Mouse (Mus musculus) stomach, embryonic 16.5 days (tissue): ENCODE measurements around the gene March5. TPM values are rescaled to one million over a fixed set of nuclear protein-coding genes. Genes with fewer than 3 reads are reported as not detected.
A peak's percentile ranks its signal among the peaks of the same experiment; 100 is the strongest.

Experiments
- ATAC-seq: fragments of 200-750 bp; cut with Nextera tagmentation; 2 replicates; pipeline ENCODE4 v1.8.0; 2017; ENCODE audit warnings: moderate number of reproducible peaks, moderate TSS enrichment; ENCODE audit not compliant: insufficient read depth, low FRiP score
- H3K27ac ChIP-seq: fragments of 300-500 bp; sonication (generic); 2 replicates; pipeline ENCODE4 v1.5.1; 2014; ENCODE audit warnings: low read length
- H3K27me3 ChIP-seq: fragments of 300-500 bp; sonication (generic); 2 replicates; pipeline ENCODE4 v1.6.1; 2014; ENCODE audit warnings: low read length, control low read depth, mixed read lengths; ENCODE audit not compliant: control insufficient read depth, insufficient read depth
- H3K36me3 ChIP-seq: fragments of 300-500 bp; sonication (generic); 2 replicates; pipeline ENCODE4 v1.6.1; 2014; ENCODE audit warnings: low read length; ENCODE audit not compliant: control insufficient read depth, insufficient read depth
- H3K4me1 ChIP-seq: fragments of 300-500 bp; sonication (generic); 2 replicates; pipeline ENCODE4 v1.6.1; 2014; ENCODE audit warnings: low read length, control low read depth, mixed read lengths; ENCODE audit not compliant: control insufficient read depth, insufficient read depth
- H3K4me2 ChIP-seq: fragments of 300-500 bp; sonication (generic); 2 replicates; pipeline ENCODE4 v1.6.1; 2014; ENCODE audit warnings: low read depth, low read length, mixed read lengths
- H3K4me3 ChIP-seq: fragments of 300-500 bp; sonication (generic); replicated peaks from 2 replicates; pipeline ENCODE4 v1.5.1; 2014; ENCODE audit warnings: mild to moderate bottlenecking, low read length
- H3K9ac ChIP-seq: fragments of 300-500 bp; sonication (generic); 2 replicates; pipeline ENCODE4 v1.6.1; 2014; ENCODE audit warnings: low read length
- H3K9me3 ChIP-seq: fragments of 300-500 bp; sonication (generic); replicated peaks from 2 replicates; pipeline ENCODE4 v1.6.1; 2016; ENCODE audit warnings: low read length, control low read depth; ENCODE audit not compliant: control insufficient read depth
- WGBS: fragments of 180-500 bp; shearing (Covaris S2); extraction: QIAGEN DNeasy Blood & Tissue Kit; methylation state at CpG from one replicate; pipeline ENCODE4 v1.1.7; 2014; 5-methylcytosine and 5-hydroxymethylcytosine counted together
- polyA plus RNA-seq: library from polyadenylated mRNA; unstranded; fragments of >200 nt; fragmentation: Nextera tagmentation; extraction: Ambion mirVana; gene quantifications from 2 replicates; pipeline ENCODE4 v1.2.1, GENCODE M21; 2015

March5 gene
- polyA plus RNA-seq, 1 experiment from 2014 or later = 51.9 TPM

DNA sequence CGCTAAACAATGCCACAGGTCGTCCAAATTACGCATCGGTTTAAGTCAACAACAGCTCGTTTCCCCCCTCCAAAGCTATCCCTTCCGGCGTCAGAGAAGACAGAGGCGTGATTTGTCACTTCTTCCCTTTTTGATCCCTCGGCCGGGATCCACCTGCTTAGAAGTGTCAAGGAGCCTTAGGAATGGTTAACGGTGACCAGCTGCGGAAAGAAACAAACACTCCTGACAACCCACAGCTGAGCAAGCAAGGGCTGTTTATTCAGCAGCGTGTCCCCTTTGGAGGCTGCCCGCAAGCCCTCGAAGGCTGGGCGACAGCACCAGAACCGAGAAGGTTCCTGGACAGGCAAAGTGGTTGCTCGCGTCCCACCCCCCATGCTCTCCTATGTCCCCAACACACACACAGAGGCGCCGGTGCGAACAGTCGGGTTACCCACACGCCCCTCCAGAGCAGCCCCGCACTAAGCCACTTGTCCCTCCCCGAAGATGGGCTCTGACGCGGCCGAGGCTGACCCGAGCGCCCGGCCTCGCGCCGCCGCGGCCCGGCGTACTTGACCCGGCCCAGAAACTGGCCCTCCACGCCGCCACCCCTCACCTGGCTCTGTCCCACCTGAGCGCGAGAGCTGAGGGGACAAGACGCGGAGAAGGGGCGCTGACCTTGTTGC is 571 bp upstream of the March5 start:
- peaks cover 10% of the 10 kb centered on the region for H3K36me3 ChIP-seq
- no peaks in the 10 kb centered on the region for H3K9me3 ChIP-seq
- H3K4me1 ChIP-seq = peaks cover 9% of the 10 kb centered on the region
- peak overlapping the region; percentile 86 for H3K4me2 ChIP-seq
- peak overlapping the region; percentile 99 for H3K9ac ChIP-seq
- H3K4me3 ChIP-seq = peak overlapping the region; percentile 98
- WGBS = under 1% methylated on average over 47 of the region's 47 CpGs
- no peak overlapping the region; the same call in 1 of the 2 replicates for H3K27ac ChIP-seq
- ATAC-seq = peak; percentile 46
- no peaks in the 10 kb centered on the region for H3K27me3 ChIP-seq

- no peaks in the 10 kb centered on the region for H3K27me3 ChIP-seq
- H3K9me3 ChIP-seq = no peaks in the 10 kb centered on the region
- peak within 1 kb of the TSS; percentile 86 for H3K4me2 ChIP-seq
- peak within 1 kb of the TSS; percentile 98 for H3K4me3 ChIP-seq
- WGBS = under 1% methylated on average over 15 of the region's 15 CpGs
- ATAC-seq = no peak
- H3K4me1 ChIP-seq = peaks cover 9% of the 10 kb centered on the region
- H3K27ac ChIP-seq = peak within 1 kb of the TSS; percentile 93
- peak within 1 kb of the TSS; percentile 99 for H3K9ac ChIP-seq
- H3K36me3 ChIP-seq = peaks cover 11% of the 10 kb centered on the region
Observed at GRCm38 (mm10) chr19:37208176-37208755, 923 bp downstream of the March5 start, which contains the start of gene Cpeb3. TSS of gene Cpeb3 (minus strand) at chr19:37208601.

GRCm38 (mm10) chr19:37208986-37209385 is 1.6 kb downstream of the March5 start:
- Histone ChIP-seq H3K4me2 (peak overlapping the region; percentile 78), H3K9ac (no peak overlapping the region), H3K4me1 (peaks cover 9% of the 10 kb centered on the region), H3K27me3 (no peaks in the 10 kb centered on the region), H3K27ac (no peak overlapping the region), H3K36me3 (peaks cover 11% of the 10 kb centered on the region), H3K4me3 (peak overlapping the region; percentile 98), H3K9me3 (no peaks in the 10 kb centered on the region)
- ATAC-seq = no peak
- WGBS = 41% methylated on average over 7 of the region's 7 CpGs

- H3K9ac ChIP-seq = no peak overlapping the region
Observed at GRCm38 (mm10) chr19:37209467-37210128, 2.3 kb downstream of the March5 start.

DNA sequence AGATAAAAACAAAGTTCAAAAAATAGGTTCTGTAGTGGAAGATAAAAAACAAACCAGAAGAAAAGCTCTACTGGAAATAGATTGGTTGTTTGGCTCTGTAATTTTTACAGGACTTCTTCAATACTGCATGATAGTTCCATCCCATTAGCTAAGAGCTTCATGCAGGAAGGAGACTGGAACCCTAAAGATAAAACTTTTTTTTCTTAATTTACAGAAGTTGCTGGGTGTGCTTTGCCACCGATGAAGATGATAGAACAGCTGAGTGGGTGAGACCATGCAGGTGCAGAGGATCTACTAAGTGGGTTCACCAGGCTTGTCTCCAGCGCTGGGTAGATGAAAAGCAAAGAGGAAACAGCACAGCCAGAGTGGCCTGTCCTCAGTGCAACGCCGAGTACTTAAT is 3.1 kb downstream of the March5 start:
- Histone ChIP-seq H3K4me3 (no peak overlapping the region), H3K4me2 (no peak overlapping the region), H3K27me3 (no peaks in the 10 kb centered on the region), H3K9me3 (no peaks in the 10 kb centered on the region), H3K27ac (no peak overlapping the region), H3K36me3 (peaks cover 11% of the 10 kb centered on the region), H3K4me1 (peaks cover 9% of the 10 kb centered on the region), H3K9ac (no peak overlapping the region)
- ATAC-seq = no peak
- 92% methylated on average over 4 of the region's 4 CpGs for WGBS

More at GRCm38 (mm10) chr19:37209467-37210128, 2.3 kb downstream of the March5 start:
- Histone ChIP-seq H3K36me3 (peaks cover 11% of the 10 kb centered on the region), H3K4me2 (peak overlapping the region; percentile 78; the same call in 1 of the 2 replicates), H3K4me1 (peaks cover 9% of the 10 kb centered on the region), H3K27ac (no peak overlapping the region), H3K27me3 (no peaks in the 10 kb centered on the region), H3K9me3 (no peaks in the 10 kb centered on the region), H3K4me3 (no peak overlapping the region)
- 79% methylated on average over 8 of the region's 8 CpGs for WGBS
- ATAC-seq = no peak

- peaks cover 11% of the 10 kb centered on the region for H3K36me3 ChIP-seq
- ATAC-seq = no peak
- 80% methylated on average over 3 of the region's 3 CpGs for WGBS
- H3K4me2 ChIP-seq = no peak overlapping the region
- no peak overlapping the region for H3K9ac ChIP-seq
- H3K9me3 ChIP-seq = no peaks in the 10 kb centered on the region
- H3K27me3 ChIP-seq = no peaks in the 10 kb centered on the region
- H3K4me3 ChIP-seq = no peak overlapping the region
- H3K27ac ChIP-seq = no peak overlapping the region
- H3K4me1 ChIP-seq = peaks cover 9% of the 10 kb centered on the region
Observed at GRCm38 (mm10) chr19:37211416-37211815, 4.1 kb downstream of the March5 start.

GRCm38 (mm10) chr19:37214711-37215110 is 7.4 kb downstream of the March5 start:
- WGBS = 41% methylated on average over 2 of the region's 2 CpGs
- peaks cover 33% of the 10 kb centered on the region for H3K36me3 ChIP-seq
- no peak overlapping the region for H3K27ac ChIP-seq
- H3K27me3 ChIP-seq = no peaks in the 10 kb centered on the region
- H3K4me2 ChIP-seq = no peak overlapping the region
- no peak for ATAC-seq
- no peaks in the 10 kb centered on the region for H3K9me3 ChIP-seq
- H3K9ac ChIP-seq = no peak overlapping the region
- peaks cover 2% of the 10 kb centered on the region; the same call in 1 of the 2 replicates for H3K4me1 ChIP-seq
- H3K4me3 ChIP-seq = no peak overlapping the region

GRCm38 (mm10) chr19:37225197-37225862 is 18.0 kb downstream of the March5 start:
- Histone ChIP-seq H3K9ac (no peak overlapping the region), H3K9me3 (no peaks in the 10 kb centered on the region), H3K27me3 (no peaks in the 10 kb centered on the region), H3K27ac (no peak overlapping the region), H3K4me2 (no peak overlapping the region), H3K4me1 (no peaks in the 10 kb centered on the region), H3K4me3 (no peak overlapping the region), H3K36me3 (0 out of 2 replicates have a peak, but pooled peaks cover 3% of the 10 kb centered on the region)
- no peak for ATAC-seq
- 83% methylated on average over 6 of the region's 6 CpGs for WGBS
